Mouse (Mus musculus) forebrain, embryonic 13.5 days (tissue): ENCODE data around the gene Met. TPM values are rescaled to one million over a fixed set of nuclear protein-coding genes. Genes with fewer than 3 reads are reported as not detected.

Experiments used
- ATAC-seq: fragments of 200-750 bp; cut with Nextera tagmentation; 2 replicates; pipeline ENCODE4 v1.8.0; 2017
- H3K27ac ChIP-seq: fragments of 300-500 bp; sonication (generic); 2 replicates; pipeline ENCODE4 v1.5.1; 2015; ENCODE audit warnings: inconsistent platforms, mild to moderate bottlenecking, moderate library complexity
- H3K27me3 ChIP-seq: fragments of 300-500 bp; sonication (generic); 2 replicates; pipeline ENCODE4 v1.6.1; 2015; ENCODE audit warnings: mild to moderate bottlenecking, inconsistent platforms
- H3K36me3 ChIP-seq: fragments of 300-500 bp; sonication (generic); 2 replicates; pipeline ENCODE4 v1.6.1; 2015; ENCODE audit warnings: mild to moderate bottlenecking, inconsistent platforms; ENCODE audit not compliant: poor library complexity, severe bottlenecking
- H3K4me1 ChIP-seq: fragments of 300-500 bp; sonication (generic); 2 replicates; pipeline ENCODE4 v1.6.1; 2015; ENCODE audit warnings: inconsistent platforms
- H3K4me2 ChIP-seq: fragments of 300-500 bp; sonication (generic); 2 replicates; pipeline ENCODE4 v1.6.1; 2015; ENCODE audit warnings: inconsistent platforms, mild to moderate bottlenecking, moderate library complexity
- H3K4me3 ChIP-seq: fragments of 300-500 bp; sonication (generic); 2 replicates; pipeline ENCODE4 v1.5.1; 2015; ENCODE audit warnings: mild to moderate bottlenecking, inconsistent platforms
- H3K9ac ChIP-seq: fragments of 300-500 bp; sonication (generic); 2 replicates; pipeline ENCODE4 v1.6.1; 2015; ENCODE audit warnings: mild to moderate bottlenecking, inconsistent platforms
- H3K9me3 ChIP-seq: fragments of 300-500 bp; sonication (generic); replicated peaks from 2 replicates; pipeline ENCODE4 v1.6.1; 2016; ENCODE audit warnings: inconsistent platforms
- WGBS: fragments of 180-500 bp; shearing (Covaris S2); methylation state at CpG from one replicate; pipeline ENCODE4 v1.1.7; 2015; 5-methylcytosine and 5-hydroxymethylcytosine counted together
- polyA plus RNA-seq: library from polyadenylated mRNA; unstranded; fragments of >200 nt; fragmentation: Nextera tagmentation; extraction: Ambion mirVana; gene quantifications from 2 replicates; pipeline ENCODE4 v1.2.1, GENCODE M21; 2015

Met gene
- polyA plus RNA-seq: 0.44 and 0.59 TPM in 2 replicates

GRCm38 (mm10) chr6:17463434-17464280 lies at the start of gene Met:
Gene Met, plus strand, starts transcription at chr6:17463800.
- peak; percentile 88 for ATAC-seq
- Histone ChIP-seq H3K36me3 (no peaks in the 10 kb centered on the region), H3K9ac (peak within 1 kb of the TSS; percentile 63), H3K4me3 (peak within 1 kb of the TSS; percentile 68), H3K4me2 (peak within 1 kb of the TSS; percentile 100), H3K9me3 (no peaks in the 10 kb centered on the region), H3K4me1 (peaks cover 19% of the 10 kb centered on the region), H3K27me3 (peaks cover 46% of the 10 kb centered on the region), H3K27ac (no peak within 1 kb of the TSS)
- under 1% methylated on average over 68 of the region's 78 CpGs for WGBS

GRCm38 (mm10) chr6:17418226-17418625 lies 45.4 kb upstream of the Met start:
- Histone ChIP-seq H3K4me3 (no peak overlapping the region), H3K9ac (no peak overlapping the region), H3K36me3 (no peaks in the 10 kb centered on the region), H3K27me3 (no peaks in the 10 kb centered on the region), H3K9me3 (no peaks in the 10 kb centered on the region), H3K27ac (no peak overlapping the region), H3K4me1 (no peaks in the 10 kb centered on the region), H3K4me2 (no peak overlapping the region)
- no peak for ATAC-seq
- 70% methylated on average over 7 of the region's 7 CpGs for WGBS

- H3K4me3 ChIP-seq: no peak overlapping the region
- H3K4me1 ChIP-seq: no peaks in the 10 kb centered on the region
- no peak overlapping the region for H3K4me2 ChIP-seq
- no peak for ATAC-seq
- no peaks in the 10 kb centered on the region for H3K9me3 ChIP-seq
- H3K27ac ChIP-seq: no peak overlapping the region
- WGBS: 95% methylated on average over 1 of the region's 1 CpGs
- H3K27me3 ChIP-seq: no peaks in the 10 kb centered on the region
- no peak overlapping the region for H3K9ac ChIP-seq
- H3K36me3 ChIP-seq: no peaks in the 10 kb centered on the region
Measured at GRCm38 (mm10) chr6:17422432-17422831, 41.2 kb upstream of the Met start.

DNA sequence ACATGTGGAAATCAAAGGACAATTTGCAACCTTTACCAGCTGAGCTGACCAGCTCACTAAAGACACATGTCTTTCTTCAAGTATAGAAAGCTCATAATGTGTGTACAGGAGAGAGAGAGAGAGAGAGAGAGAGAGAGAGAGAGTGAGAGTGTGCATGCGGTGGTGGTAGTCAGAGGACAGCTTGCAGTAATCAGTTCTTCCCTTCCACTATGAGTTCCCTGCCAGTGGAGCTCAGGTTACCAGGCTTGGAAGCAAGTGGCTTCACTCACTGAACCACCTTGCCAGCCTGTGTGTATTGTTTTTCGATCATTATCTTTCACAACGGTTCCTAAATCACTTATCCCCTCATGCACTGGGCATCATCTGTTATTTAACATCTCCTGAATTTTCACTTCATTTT lies 34.6 kb upstream of the Met start:
- Histone ChIP-seq H3K9me3 (no peaks in the 10 kb centered on the region), H3K4me2 (no peak overlapping the region), H3K27me3 (no peaks in the 10 kb centered on the region), H3K27ac (no peak overlapping the region), H3K4me3 (no peak overlapping the region), H3K36me3 (no peaks in the 10 kb centered on the region), H3K4me1 (no peaks in the 10 kb centered on the region), H3K9ac (no peak overlapping the region)
- no peak for ATAC-seq
- WGBS: 87% methylated on average over 3 of the region's 3 CpGs

DNA sequence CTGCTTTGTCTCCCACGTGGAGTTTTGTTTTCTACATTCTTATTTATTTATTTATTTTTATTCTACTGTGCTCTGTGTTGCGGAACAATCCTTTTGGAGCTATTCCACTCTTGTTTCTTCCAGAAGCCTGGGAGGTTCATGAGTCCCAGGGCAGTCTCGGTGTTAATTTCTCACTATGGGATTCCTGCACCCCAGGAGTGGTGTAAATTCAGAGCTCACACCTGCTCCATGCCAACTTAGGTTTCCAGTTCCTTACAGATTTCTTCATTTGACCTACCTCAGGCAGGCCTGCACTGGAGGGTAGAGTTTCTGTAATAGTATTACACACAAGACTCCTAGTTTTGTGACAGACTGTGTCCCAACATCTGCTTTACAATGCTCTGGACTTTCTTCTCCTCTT lies 34.0 kb upstream of the Met start:
- Histone ChIP-seq H3K9ac (no peak overlapping the region), H3K9me3 (no peaks in the 10 kb centered on the region), H3K4me3 (no peak overlapping the region), H3K4me1 (no peaks in the 10 kb centered on the region), H3K27ac (no peak overlapping the region), H3K4me2 (no peak overlapping the region), H3K36me3 (no peaks in the 10 kb centered on the region), H3K27me3 (no peaks in the 10 kb centered on the region)
- ATAC-seq: no peak
- WGBS: 71% methylated on average over 3 of the region's 3 CpGs

GRCm38 (mm10) chr6:17443311-17443710 lies 20.3 kb upstream of the Met start:
- Histone ChIP-seq H3K9ac (no peak overlapping the region), H3K27ac (no peak overlapping the region), H3K36me3 (no peaks in the 10 kb centered on the region), H3K4me2 (no peak overlapping the region), H3K9me3 (no peaks in the 10 kb centered on the region), H3K27me3 (no peaks in the 10 kb centered on the region), H3K4me3 (no peak overlapping the region), H3K4me1 (no peaks in the 10 kb centered on the region)
- no peak for ATAC-seq
- WGBS: 89% methylated on average over 4 of the region's 4 CpGs

DNA sequence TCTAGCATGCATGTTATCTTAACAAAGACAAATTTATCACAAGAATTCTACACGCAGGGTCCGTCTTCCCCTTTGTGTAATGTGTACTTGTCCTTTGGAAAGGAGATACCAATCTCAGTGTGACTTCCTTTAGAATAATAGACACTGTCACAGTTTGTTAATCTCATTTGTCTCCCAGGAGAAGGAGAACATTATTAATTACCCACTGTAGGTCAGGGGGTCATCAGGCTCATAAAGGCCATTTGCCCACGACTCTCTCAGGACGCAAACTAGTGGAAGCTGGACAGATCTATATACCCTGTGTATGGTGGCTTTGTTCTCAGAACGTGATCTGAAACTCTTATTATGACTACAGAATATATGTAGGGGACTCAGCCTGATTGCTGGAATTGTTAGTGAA lies 12.3 kb upstream of the Met start:
- ATAC-seq: no peak
- no peak overlapping the region for H3K4me3 ChIP-seq
- 16% methylated on average over 5 of the region's 5 CpGs for WGBS
- no peaks in the 10 kb centered on the region for H3K9me3 ChIP-seq
- H3K36me3 ChIP-seq: no peaks in the 10 kb centered on the region
- H3K27ac ChIP-seq: no peak overlapping the region
- no peaks in the 10 kb centered on the region for H3K27me3 ChIP-seq
- H3K4me1 ChIP-seq: no peaks in the 10 kb centered on the region
- H3K9ac ChIP-seq: no peak overlapping the region
- no peak overlapping the region for H3K4me2 ChIP-seq

GRCm38 (mm10) chr6:17455116-17455515 lies 8.5 kb upstream of the Met start:
- Histone ChIP-seq H3K36me3 (no peaks in the 10 kb centered on the region), H3K27ac (no peak overlapping the region), H3K4me2 (no peak overlapping the region), H3K9ac (no peak overlapping the region), H3K4me1 (no peaks in the 10 kb centered on the region), H3K4me3 (no peak overlapping the region), H3K9me3 (no peaks in the 10 kb centered on the region), H3K27me3 (0 out of 2 replicates have a peak, but pooled peaks cover 6% of the 10 kb centered on the region)
- no peak for ATAC-seq
- WGBS: 96% methylated on average over 1 of the region's 1 CpGs

GRCm38 (mm10) chr6:17459561-17459960 lies 4.0 kb upstream of the Met start:
- no peak overlapping the region for H3K9ac ChIP-seq
- H3K4me1 ChIP-seq: peaks cover 12% of the 10 kb centered on the region
- H3K27ac ChIP-seq: no peak overlapping the region
- no peaks in the 10 kb centered on the region for H3K36me3 ChIP-seq
- ATAC-seq: no peak
- H3K4me2 ChIP-seq: no peak overlapping the region
- no peaks in the 10 kb centered on the region for H3K9me3 ChIP-seq
- peaks cover 39% of the 10 kb centered on the region for H3K27me3 ChIP-seq
- H3K4me3 ChIP-seq: no peak overlapping the region
- 48% methylated on average over 6 of the region's 6 CpGs for WGBS

GRCm38 (mm10) chr6:17461435-17461834 lies 2.2 kb upstream of the Met start:
- Histone ChIP-seq H3K4me1 (peaks cover 19% of the 10 kb centered on the region), H3K9me3 (no peaks in the 10 kb centered on the region), H3K36me3 (no peaks in the 10 kb centered on the region), H3K9ac (no peak overlapping the region), H3K27ac (no peak overlapping the region), H3K4me2 (no peak overlapping the region), H3K4me3 (no peak overlapping the region), H3K27me3 (peaks cover 47% of the 10 kb centered on the region)
- 85% methylated on average over 7 of the region's 7 CpGs for WGBS
- no peak for ATAC-seq

DNA sequence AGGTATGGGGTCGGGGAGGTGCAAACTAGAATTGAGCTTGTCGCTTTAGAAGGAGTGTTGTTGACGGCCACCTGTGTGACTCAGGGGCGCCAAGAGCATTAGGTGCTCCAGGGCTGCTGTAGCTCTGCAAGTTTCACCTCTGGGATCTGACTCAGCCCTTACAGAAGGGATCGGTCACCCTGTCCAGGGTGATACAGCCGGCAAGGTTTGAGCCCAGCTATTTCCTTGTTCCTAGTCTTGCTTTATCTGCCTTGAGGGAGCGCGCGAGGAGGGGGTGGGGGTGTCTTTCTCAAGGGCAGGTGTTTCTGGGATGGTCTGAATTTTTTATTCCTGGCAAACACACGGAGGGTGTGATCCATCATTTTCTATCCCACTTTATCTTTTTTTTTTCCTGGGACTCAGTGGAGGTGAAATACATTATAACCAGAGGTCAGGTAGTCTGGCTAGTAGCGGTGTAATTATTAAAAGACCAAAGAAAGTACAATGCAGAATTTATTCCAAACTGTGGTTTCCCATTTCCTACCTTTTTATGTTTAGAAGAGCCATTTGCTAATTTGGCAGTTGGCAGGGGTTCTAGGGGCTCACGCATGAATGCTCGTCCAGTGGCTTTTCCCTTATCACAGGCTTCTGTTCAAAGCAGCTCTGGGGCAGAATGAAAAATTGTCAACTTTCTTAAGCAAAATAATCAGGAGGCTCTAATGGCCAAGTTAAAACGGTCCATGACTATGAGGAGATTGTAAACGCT lies 853 bp downstream of the Met start:
- Histone ChIP-seq H3K9ac (peak overlapping the region; percentile 63), H3K36me3 (no peaks in the 10 kb centered on the region), H3K4me1 (peaks cover 19% of the 10 kb centered on the region), H3K4me3 (peak overlapping the region; percentile 68), H3K9me3 (no peaks in the 10 kb centered on the region), H3K27me3 (peaks cover 41% of the 10 kb centered on the region), H3K4me2 (peak overlapping the region; percentile 100), H3K27ac (no peak overlapping the region)
- 6% methylated on average over 15 of the region's 15 CpGs for WGBS
- peak; percentile 54 for ATAC-seq

- Histone ChIP-seq H3K27me3 (peaks cover 31% of the 10 kb centered on the region), H3K9me3 (no peaks in the 10 kb centered on the region), H3K36me3 (no peaks in the 10 kb centered on the region), H3K4me3 (no peak overlapping the region), H3K4me1 (peaks cover 19% of the 10 kb centered on the region), H3K9ac (no peak overlapping the region), H3K4me2 (no peak overlapping the region), H3K27ac (no peak overlapping the region)
- 87% methylated on average over 3 of the region's 3 CpGs for WGBS
- no peak for ATAC-seq
Measured at GRCm38 (mm10) chr6:17466526-17466925, 2.9 kb downstream of the Met start.
